Mouse (Mus musculus): Measurements from ENCODE around the gene Ccdc155. TPM values are rescaled to one million over a fixed set of nuclear protein-coding genes. Genes with fewer than 3 reads are reported as not detected.

Gene Ccdc155
- polyA plus RNA-seq, 1 experiment from 2014 or later = 0.95 TPM

- Histone ChIP-seq H3K4me3 (replicated peaks; ENCODE audit: low read length) (no peak overlapping the region), H3K36me3 (ENCODE audit: control insufficient read depth, insufficient read depth) (no peaks in the 10 kb centered on the region), H3K27me3 (replicated peaks; ENCODE audit: control insufficient read depth, insufficient read depth, low read length) (peaks cover 2% of the 10 kb centered on the region; the same call in 1 of the 2 replicates), H3K4me1 (replicated peaks; ENCODE audit: control insufficient read depth, insufficient read depth, low read length) (peaks cover 11% of the 10 kb centered on the region), H3K4me2 (ENCODE audit: low read length) (no peak overlapping the region), H3K27ac (ENCODE audit: low read length) (no peak overlapping the region), H3K9me3 (ENCODE audit: control insufficient read depth, low read length) (no peaks in the 10 kb centered on the region), H3K9ac (replicated peaks; ENCODE audit: low read depth, low read length) (no peak overlapping the region)
- 86% methylated on average over 12 of the region's 12 CpGs for WGBS
- ATAC-seq = no peak
Observed at GRCm38 (mm10) chr7:45137171-45138006, 67.3 kb downstream of the Ccdc155 start.

DNA sequence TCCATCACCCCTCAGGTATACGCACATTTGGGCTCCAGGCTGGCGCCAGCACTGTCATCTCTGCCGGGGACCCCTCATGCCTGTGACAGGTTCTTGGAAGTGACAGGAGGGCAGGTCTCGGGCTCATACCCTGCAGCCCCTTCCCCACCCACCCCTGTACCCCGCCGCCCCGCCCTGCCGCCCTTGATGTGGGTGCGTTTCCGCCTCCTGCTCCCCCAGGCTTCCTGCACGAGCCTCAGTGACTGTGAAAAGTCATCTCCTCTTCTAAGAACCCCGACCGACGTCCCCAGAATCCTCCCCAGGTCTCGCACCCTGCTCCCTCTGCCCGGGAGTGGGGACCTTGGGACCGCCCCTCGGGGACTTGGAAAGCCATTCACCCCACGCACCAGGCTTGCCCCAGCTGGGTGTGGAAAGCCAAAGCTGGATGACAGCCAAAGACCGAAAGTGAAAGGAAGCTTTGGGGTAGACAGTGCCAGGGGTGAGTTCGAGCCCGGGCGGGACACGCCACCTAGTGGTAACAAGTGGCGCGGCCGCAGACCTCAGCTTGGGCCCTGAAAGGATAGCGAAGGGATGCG, 68.6 kb downstream of the Ccdc155 start, which contains the start of the genes Gm45713 and Flt3l:
TSS of gene Gm45713 (minus strand) at position 239 of the 575 bp plus-strand sequence.
TSS of gene Flt3l (minus strand) at position 440 of the 575 bp plus-strand sequence.
- Histone ChIP-seq H3K27ac (ENCODE audit: low read length) (no peak within 1 kb of the TSS), H3K36me3 (ENCODE audit: control insufficient read depth, insufficient read depth) (no peaks in the 10 kb centered on the region), H3K4me1 (replicated peaks; ENCODE audit: control insufficient read depth, insufficient read depth, low read length) (peaks cover 11% of the 10 kb centered on the region), H3K9me3 (ENCODE audit: control insufficient read depth, low read length) (no peaks in the 10 kb centered on the region), H3K27me3 (replicated peaks; ENCODE audit: control insufficient read depth, insufficient read depth, low read length) (peaks cover 2% of the 10 kb centered on the region; the same call in 1 of the 2 replicates), H3K4me3 (replicated peaks; ENCODE audit: low read length) (peak within 1 kb of the TSS; percentile 49), H3K4me2 (ENCODE audit: low read length) (peak within 1 kb of the TSS; percentile 74), H3K9ac (replicated peaks; ENCODE audit: low read depth, low read length) (peak within 1 kb of the TSS; percentile 63)
- ATAC-seq = peak; percentile 86
- WGBS = 2% methylated on average over 29 of the region's 29 CpGs

GRCm38 (mm10) chr7:45135370-45135769, 69.3 kb downstream of the Ccdc155 start:
- Histone ChIP-seq H3K9ac (replicated peaks; ENCODE audit: low read depth, low read length) (no peak overlapping the region), H3K27me3 (replicated peaks; ENCODE audit: control insufficient read depth, insufficient read depth, low read length) (peaks cover 2% of the 10 kb centered on the region; the same call in 1 of the 2 replicates), H3K4me2 (ENCODE audit: low read length) (no peak overlapping the region), H3K9me3 (ENCODE audit: control insufficient read depth, low read length) (no peaks in the 10 kb centered on the region), H3K27ac (ENCODE audit: low read length) (no peak overlapping the region), H3K36me3 (ENCODE audit: control insufficient read depth, insufficient read depth) (no peaks in the 10 kb centered on the region), H3K4me1 (replicated peaks; ENCODE audit: control insufficient read depth, insufficient read depth, low read length) (peaks cover 11% of the 10 kb centered on the region), H3K4me3 (replicated peaks; ENCODE audit: low read length) (no peak overlapping the region)
- ATAC-seq = no peak
- WGBS = 76% methylated on average over 3 of the region's 3 CpGs

GRCm38 (mm10) chr7:45134544-45135026, 70.1 kb downstream of the Ccdc155 start:
- Histone ChIP-seq H3K4me3 (replicated peaks; ENCODE audit: low read length) (no peak overlapping the region), H3K4me2 (ENCODE audit: low read length) (no peak overlapping the region), H3K36me3 (ENCODE audit: control insufficient read depth, insufficient read depth) (no peaks in the 10 kb centered on the region), H3K9me3 (ENCODE audit: control insufficient read depth, low read length) (no peaks in the 10 kb centered on the region), H3K27ac (ENCODE audit: low read length) (no peak overlapping the region), H3K4me1 (replicated peaks; ENCODE audit: control insufficient read depth, insufficient read depth, low read length) (peaks cover 13% of the 10 kb centered on the region), H3K9ac (replicated peaks; ENCODE audit: low read depth, low read length) (no peak overlapping the region), H3K27me3 (replicated peaks; ENCODE audit: control insufficient read depth, insufficient read depth, low read length) (peaks cover 2% of the 10 kb centered on the region; the same call in 1 of the 2 replicates)
- no peak for ATAC-seq
- 6% methylated on average over 12 of the region's 12 CpGs for WGBS

Small RNA genes lying within 50 kb of the gene (microRNA-seq; reads per million reads assigned to microRNA genes)
- not detected for gene Mir7055

Other genes with a start within 250 kb of the Ccdc155 start
- 49.1 and 63.9 TPM in 2 replicates for gene Cpt1c, start 230.0 kb downstream of the Ccdc155 start, polyA plus RNA-seq (2015; fragmentation: Nextera tagmentation; extraction: Ambion mirVana)
- 646 and 707 TPM in 2 replicates for gene Prmt1, start 218.3 kb downstream of the Ccdc155 start, polyA plus RNA-seq (2015; fragmentation: Nextera tagmentation; extraction: Ambion mirVana)
- gene Irf3, start 207.2 kb downstream of the Ccdc155 start, polyA plus RNA-seq (2015; fragmentation: Nextera tagmentation; extraction: Ambion mirVana) = 56.2 and 60.6 TPM in 2 replicates
- 15.3 and 16.0 TPM in 2 replicates for gene Bcl2l12, start 206.2 kb downstream of the Ccdc155 start, polyA plus RNA-seq (2015; fragmentation: Nextera tagmentation; extraction: Ambion mirVana)
- gene Scaf1, start 188.5 kb downstream of the Ccdc155 start, polyA plus RNA-seq (2015; fragmentation: Nextera tagmentation; extraction: Ambion mirVana) = 42.1 and 44.3 TPM in 2 replicates
- 10.1 and 12.0 TPM in 2 replicates for gene Rras, start 186.9 kb downstream of the Ccdc155 start, polyA plus RNA-seq (2015; fragmentation: Nextera tagmentation; extraction: Ambion mirVana)
- gene Prr12, start 152.0 kb downstream of the Ccdc155 start, polyA plus RNA-seq (2015; fragmentation: Nextera tagmentation; extraction: Ambion mirVana) = 15.2 and 17.3 TPM in 2 replicates
- gene Nosip, start 142.5 kb downstream of the Ccdc155 start, polyA plus RNA-seq (2015; fragmentation: Nextera tagmentation; extraction: Ambion mirVana) = 60.8 and 65.7 TPM in 2 replicates
- 13.3 and 13.6 TPM in 2 replicates for gene Prrg2, start 142.2 kb downstream of the Ccdc155 start, polyA plus RNA-seq (2015; fragmentation: Nextera tagmentation; extraction: Ambion mirVana)
- 50.8 and 66.2 TPM in 2 replicates for gene Rcn3, start 112.7 kb downstream of the Ccdc155 start, polyA plus RNA-seq (2015; fragmentation: Nextera tagmentation; extraction: Ambion mirVana)
- 17.7 and 24.4 TPM in 2 replicates for gene Fcgrt, start 101.0 kb downstream of the Ccdc155 start, polyA plus RNA-seq (2015; fragmentation: Nextera tagmentation; extraction: Ambion mirVana)
- gene Rps11, start 80.5 kb downstream of the Ccdc155 start, polyA plus RNA-seq (2015; fragmentation: Nextera tagmentation; extraction: Ambion mirVana) = 860 and 958 TPM in 2 replicates
- gene Rpl13a, start 76.1 kb downstream of the Ccdc155 start, polyA plus RNA-seq (2015; fragmentation: Nextera tagmentation; extraction: Ambion mirVana) = 722 and 741 TPM in 2 replicates
- not detected in 2 replicates for gene Gm45713, start 68.7 kb downstream of the Ccdc155 start, polyA plus RNA-seq (2015; fragmentation: Nextera tagmentation; extraction: Ambion mirVana)
- gene Flt3l, start 68.5 kb downstream of the Ccdc155 start, polyA plus RNA-seq (2015; fragmentation: Nextera tagmentation; extraction: Ambion mirVana) = 1.1 and 1.4 TPM in 2 replicates
- 84.2 and 90.2 TPM in 2 replicates for gene Pih1d1, start 50.6 kb downstream of the Ccdc155 start, polyA plus RNA-seq (2015; fragmentation: Nextera tagmentation; extraction: Ambion mirVana)
- gene Aldh16a1, start 50.3 kb downstream of the Ccdc155 start, polyA plus RNA-seq (2015; fragmentation: Nextera tagmentation; extraction: Ambion mirVana) = 19.3 and 20.9 TPM in 2 replicates
- gene Slc17a7, start 40.9 kb downstream of the Ccdc155 start, polyA plus RNA-seq (2015; fragmentation: Nextera tagmentation; extraction: Ambion mirVana) = 20.1 and 22.8 TPM in 2 replicates
- 0.51 TPM in 1 of 2 replicates, not detected in the other for gene Gfy, start 25.3 kb downstream of the Ccdc155 start, polyA plus RNA-seq (2015; fragmentation: Nextera tagmentation; extraction: Ambion mirVana)
- gene Pth2, start 23.9 kb downstream of the Ccdc155 start, polyA plus RNA-seq (2015; fragmentation: Nextera tagmentation; extraction: Ambion mirVana) = 0.63 TPM in 1 of 2 replicates, not detected in the other
- 1.1 and 2.2 TPM in 2 replicates for gene Dkkl1, start 7.3 kb upstream of the Ccdc155 start, polyA plus RNA-seq (2015; fragmentation: Nextera tagmentation; extraction: Ambion mirVana)
- 73.1 and 79.5 TPM in 2 replicates for gene Tead2, start 10.9 kb upstream of the Ccdc155 start, polyA plus RNA-seq (2015; fragmentation: Nextera tagmentation; extraction: Ambion mirVana)
- 1.5 and 1.6 TPM in 2 replicates for gene Cd37, start 34.2 kb upstream of the Ccdc155 start, polyA plus RNA-seq (2015; fragmentation: Nextera tagmentation; extraction: Ambion mirVana)
- gene Slc6a16, start 36.2 kb upstream of the Ccdc155 start, polyA plus RNA-seq (2015; fragmentation: Nextera tagmentation; extraction: Ambion mirVana) = 0.30 and 0.47 TPM in 2 replicates
- gene Slc6a21, start 72.6 kb upstream of the Ccdc155 start, polyA plus RNA-seq (2015; fragmentation: Nextera tagmentation; extraction: Ambion mirVana) = not detected in 2 replicates
- gene Trpm4, start 128.9 kb upstream of the Ccdc155 start, polyA plus RNA-seq (2015; fragmentation: Nextera tagmentation; extraction: Ambion mirVana) = 8.2 and 10.1 TPM in 2 replicates
- gene Hrc, start 130.4 kb upstream of the Ccdc155 start, polyA plus RNA-seq (2015; fragmentation: Nextera tagmentation; extraction: Ambion mirVana) = 0.60 TPM in 1 of 2 replicates, not detected in the other
- 16.1 and 19.7 TPM in 2 replicates for gene Ppfia3, start 162.1 kb upstream of the Ccdc155 start, polyA plus RNA-seq (2015; fragmentation: Nextera tagmentation; extraction: Ambion mirVana)
- gene Lin7b, start 165.7 kb upstream of the Ccdc155 start, polyA plus RNA-seq (2015; fragmentation: Nextera tagmentation; extraction: Ambion mirVana) = 6.1 and 18.5 TPM in 2 replicates
- gene Snrnp70, start 190.8 kb upstream of the Ccdc155 start, polyA plus RNA-seq (2015; fragmentation: Nextera tagmentation; extraction: Ambion mirVana) = 206 and 215 TPM in 2 replicates
- gene Kcna7, start 200.8 kb upstream of the Ccdc155 start, polyA plus RNA-seq (2015; fragmentation: Nextera tagmentation; extraction: Ambion mirVana) = not detected in 2 replicates
- gene Ntf5, start 208.8 kb upstream of the Ccdc155 start, polyA plus RNA-seq (2015; fragmentation: Nextera tagmentation; extraction: Ambion mirVana) = 0.10 TPM in 1 of 2 replicates, not detected in the other
- gene Lhb, start 215.9 kb upstream of the Ccdc155 start, polyA plus RNA-seq (2015; fragmentation: Nextera tagmentation; extraction: Ambion mirVana) = 0.44 and 0.65 TPM in 2 replicates
- 19.9 and 21.6 TPM in 2 replicates for gene Gys1, start 230.0 kb upstream of the Ccdc155 start, polyA plus RNA-seq (2015; fragmentation: Nextera tagmentation; extraction: Ambion mirVana)
- 137 and 147 TPM in 2 replicates for gene Ruvbl2, start 233.2 kb upstream of the Ccdc155 start, polyA plus RNA-seq (2015; fragmentation: Nextera tagmentation; extraction: Ambion mirVana)

Measured in forebrain, embryonic 16.5 days (tissue).